8 mouse cellular contexts compared by ENCODE assay signal in the genomic region with DNA sequence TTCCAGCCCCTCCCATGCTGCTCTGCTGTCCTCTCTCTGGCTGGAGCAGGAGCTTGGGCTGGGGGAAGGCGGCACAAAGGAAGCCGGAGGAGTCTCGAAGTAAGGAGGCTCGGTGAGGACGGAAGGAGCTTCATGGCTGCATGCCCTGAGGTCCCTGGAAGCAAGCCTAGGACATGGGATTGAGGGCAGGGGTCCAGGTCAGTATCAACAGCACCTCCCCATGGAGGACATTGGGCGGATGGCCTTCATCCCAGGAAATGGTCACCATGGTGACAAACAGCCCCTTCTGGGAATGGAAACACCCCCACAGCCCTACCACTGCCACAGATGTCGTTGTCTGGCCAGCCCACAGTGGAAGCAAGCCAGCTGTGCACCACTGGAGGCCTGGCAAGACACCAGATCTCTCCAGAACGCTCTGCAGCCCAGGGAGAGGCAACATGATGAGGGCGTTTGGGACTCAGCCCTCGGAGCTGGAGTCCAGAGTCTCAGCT. TPM values are rescaled to one million over a fixed set of nuclear protein-coding genes. Genes with fewer than 3 reads are reported as not detected.
DNase-seq lines count a peak whose midpoint lies in the region; ATAC-seq lines count a peak whose summit lies in the region.

No protein-coding gene starts in this region.

- no peaks in the 10 kb centered on the region for H3K36me3 ChIP-seq in neural tube, embryonic 11.5 days (ENCODE audit: control insufficient read depth, insufficient read depth, low read length)

- peak; percentile 21 for DNase-seq in neural tube, embryonic 11.5 days (ENCODE audit: low spot score)
- no peak for DNase-seq in neural tube, embryonic 10.5 days (ENCODE audit: extremely low spot score, low spot score)
- peak; percentile 41 to 58 for DNase-seq in frontal cortex, adult 2 months (ENCODE audit: extremely low spot score in 1 of 2, low spot score in 1 of 2)
- DNase-seq in heart, postnatal 25 days (ENCODE audit: low spot score): peak; percentile 95
- DNase-seq in layer of hippocampus, adult 9-11 months: peak; percentile 66
- DNase-seq in lung, adult 18-20 months: peak; percentile 88 to 92
- peak; percentile 97 for DNase-seq in skeletal muscle tissue, adult 2 months (ENCODE audit: low read depth, low spot score)

- no peak for ATAC-seq in neural tube, embryonic 11.5 days (ENCODE audit: insufficient read depth, low FRiP score, low TSS enrichment)
- no peak for ATAC-seq in megakaryocyte progenitor cell, adult 5-6 weeks (replicated peaks; ENCODE audit: poor library complexity)

- H3K9ac ChIP-seq in neural tube, embryonic 11.5 days (ENCODE audit: low read length): no peak overlapping the region; the same call in 1 of the 2 replicates

- H3K4me3 ChIP-seq in neural tube, embryonic 11.5 days (ENCODE audit: low read depth, low read length): no peak overlapping the region

- no peaks in the 10 kb centered on the region for H3K9me3 ChIP-seq in neural tube, embryonic 11.5 days (ENCODE audit: control insufficient read depth, low read length)

- intact Hi-C loops in heart, postnatal 25 days (cut with DNase I): loop anchor here (2.0 kb wide), 1 partner anchor 28 kb away; no protein-coding TSS in a partner anchor

- no peaks in the 10 kb centered on the region for H3K27me3 ChIP-seq in neural tube, embryonic 11.5 days (ENCODE audit: control insufficient read depth, insufficient read depth, low read length)

- H3K4me1 ChIP-seq in neural tube, embryonic 11.5 days (ENCODE audit: control insufficient read depth, insufficient read depth, low read length): peaks cover 16% of the 10 kb centered on the region

- H3K4me2 ChIP-seq in neural tube, embryonic 11.5 days (ENCODE audit: low read depth): no peak overlapping the region

- WGBS in neural tube, embryonic 11.5 days: 34% methylated on average over 10 of the region's 10 CpGs

- no peak overlapping the region for H3K27ac ChIP-seq in neural tube, embryonic 11.5 days (ENCODE audit: low read depth, low read length)

RNA-seq across cellular contexts. Expression of a gene that starts 37.4 kb away (rescaled TPM):
- 291 and 297 TPM in 2 replicates for polyA plus RNA-seq in neural tube, embryonic 11.5 days (2014; fragmentation: Nextera tagmentation; extraction: Ambion mirVana)
- polyA plus RNA-seq in frontal cortex, adult 2 months (2012; rRNA removed): 250 and 280 TPM in 2 replicates
- total RNA-seq in heart, postnatal 25 days (2021): 100 to 1,000 TPM in 1 of 2 experiments, 10 to 100 TPM in 1; 99.3 to 105 TPM
- total RNA-seq in megakaryocyte progenitor cell, adult 5-6 weeks (2015): 102 and 116 TPM in 2 replicates
- 51.7 and 56.5 TPM in 2 replicates for total RNA-seq in megakaryocyte progenitor cell, adult 5-6 weeks (2017)

RNA-seq across cellular contexts. Expression of a gene that starts 56.5 kb away (rescaled TPM):
- 32.3 and 39.7 TPM in 2 replicates for polyA plus RNA-seq in neural tube, embryonic 11.5 days (2014; fragmentation: Nextera tagmentation; extraction: Ambion mirVana)
- polyA plus RNA-seq in frontal cortex, adult 2 months (2012; rRNA removed): 2.3 and 3.0 TPM in 2 replicates
- 1 to 10 TPM; 2.0 to 2.8 TPM for total RNA-seq in heart, postnatal 25 days (2021)
- total RNA-seq in megakaryocyte progenitor cell, adult 5-6 weeks (2015): not detected in 2 replicates
- total RNA-seq in megakaryocyte progenitor cell, adult 5-6 weeks (2017): 0.33 and 0.44 TPM in 2 replicates
